Mouse (Mus musculus): ENCODE data around the gene Kif23. TPM values are rescaled to one million over a fixed set of nuclear protein-coding genes. Genes with fewer than 3 reads are reported as not detected.

The Kif23 gene
- polyA plus RNA-seq, 1 experiment = not detected

DNA sequence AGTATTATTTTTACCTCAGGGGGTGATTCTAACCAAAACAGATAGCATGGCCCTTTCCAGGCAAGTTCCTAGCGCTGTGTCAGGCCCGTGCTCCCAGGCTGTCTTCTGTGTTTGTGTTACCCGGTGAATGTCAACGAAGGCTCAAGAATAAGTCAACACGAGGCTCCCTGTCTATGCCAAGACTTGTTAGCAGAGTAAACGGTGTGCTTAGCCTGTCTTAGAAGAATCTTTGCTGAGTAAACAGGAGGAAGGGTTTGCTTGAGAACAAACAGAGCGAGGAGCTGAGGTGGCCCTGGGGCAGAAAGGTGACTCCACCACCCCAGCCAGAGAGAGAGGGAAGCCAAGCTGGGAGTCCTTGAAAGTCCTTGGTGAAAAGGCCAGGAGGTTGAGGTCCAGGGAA lies 42.4 kb downstream of the Kif23 start:
- TF ChIP-seq POLR2A (IDR thresholded peaks at IDR 0.05; ENCODE audit: insufficient read depth, low read depth, low read length) = no peak
- TF ChIP-seq CTCF (IDR thresholded peaks at IDR 0.05; ENCODE audit: insufficient read depth, low read depth, low read length) = no peak

GRCm38 (mm10) chr9:61902445-61902844 lies 44.1 kb downstream of the Kif23 start:
- H3K27ac ChIP-seq (ENCODE audit: insufficient read depth, low read depth, low read length) = no peak overlapping the region
- WGBS = 35% methylated on average over 9 of the region's 9 CpGs
- TF ChIP-seq POLR2A (IDR thresholded peaks at IDR 0.05; ENCODE audit: insufficient read depth, low read depth, low read length) (no peak), CTCF (IDR thresholded peaks at IDR 0.05; ENCODE audit: insufficient read depth, low read depth, low read length) (no peak)

More for the DNA sequence above, 42.4 kb downstream of the Kif23 start:
- WGBS = 71% methylated on average over 7 of the region's 7 CpGs
- Histone ChIP-seq H3K27ac (ENCODE audit: insufficient read depth, low read depth, low read length) (no peak overlapping the region), H3K4me3 (ENCODE audit: insufficient read depth, low read depth, low read length) (no peak overlapping the region), H3K4me1 (ENCODE audit: control insufficient read depth, insufficient read depth, low read length) (peaks cover 13% of the 10 kb centered on the region)

GRCm38 (mm10) chr9:61901574-61901973 lies 45.0 kb downstream of the Kif23 start:
- TF ChIP-seq POLR2A (IDR thresholded peaks at IDR 0.05; ENCODE audit: insufficient read depth, low read depth, low read length) = no peak
- TF ChIP-seq CTCF (IDR thresholded peaks at IDR 0.05; ENCODE audit: insufficient read depth, low read depth, low read length) = no peak
- peaks cover 13% of the 10 kb centered on the region for H3K4me1 ChIP-seq (ENCODE audit: control insufficient read depth, insufficient read depth, low read length)
- H3K4me3 ChIP-seq (ENCODE audit: insufficient read depth, low read depth, low read length) = no peak overlapping the region
- no peak overlapping the region for H3K27ac ChIP-seq (ENCODE audit: insufficient read depth, low read depth, low read length)
- 89% methylated on average over 4 of the region's 4 CpGs for WGBS

More at GRCm38 (mm10) chr9:61902445-61902844, 44.1 kb downstream of the Kif23 start:
- no peak overlapping the region for H3K4me3 ChIP-seq (ENCODE audit: insufficient read depth, low read depth, low read length)
- peaks cover 13% of the 10 kb centered on the region for H3K4me1 ChIP-seq (ENCODE audit: control insufficient read depth, insufficient read depth, low read length)

GRCm38 (mm10) chr9:61899804-61900203 lies 46.8 kb downstream of the Kif23 start:
- H3K4me1 ChIP-seq (ENCODE audit: control insufficient read depth, insufficient read depth, low read length) = peaks cover 13% of the 10 kb centered on the region
- H3K4me3 ChIP-seq (ENCODE audit: insufficient read depth, low read depth, low read length) = no peak overlapping the region
- H3K27ac ChIP-seq (ENCODE audit: insufficient read depth, low read depth, low read length) = no peak overlapping the region
- TF ChIP-seq POLR2A (IDR thresholded peaks at IDR 0.05; ENCODE audit: insufficient read depth, low read depth, low read length) = no peak
- peak; percentile 81; the same call in 1 of the 2 replicates for TF ChIP-seq CTCF (IDR thresholded peaks at IDR 0.05; ENCODE audit: insufficient read depth, low read depth, low read length)
- WGBS = 10% methylated on average over 16 of the region's 16 CpGs

DNA sequence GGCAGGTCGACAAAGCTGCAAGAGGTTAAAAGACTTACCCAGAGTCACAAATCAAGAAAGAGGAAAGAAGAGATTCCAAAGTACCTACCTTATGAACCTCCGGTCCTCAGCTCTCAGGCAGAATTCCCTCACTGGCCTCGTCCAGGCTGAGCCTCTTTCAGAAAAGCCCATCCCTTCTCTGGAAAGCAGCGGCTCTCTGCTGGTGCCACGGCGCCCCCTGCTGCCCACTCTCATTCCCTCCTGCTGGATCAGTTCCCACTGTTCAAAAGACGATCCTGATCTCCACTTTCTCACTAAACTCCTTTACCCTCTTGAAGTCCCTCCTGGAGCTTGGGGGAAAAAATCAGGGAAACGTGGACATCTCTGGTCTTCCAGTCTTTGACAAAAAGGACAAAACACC lies 48.2 kb downstream of the Kif23 start:
- Histone ChIP-seq H3K27ac (ENCODE audit: insufficient read depth, low read depth, low read length) (no peak overlapping the region), H3K4me1 (ENCODE audit: control insufficient read depth, insufficient read depth, low read length) (peaks cover 13% of the 10 kb centered on the region), H3K4me3 (ENCODE audit: insufficient read depth, low read depth, low read length) (no peak overlapping the region)
- TF ChIP-seq CTCF (IDR thresholded peaks at IDR 0.05; ENCODE audit: insufficient read depth, low read depth, low read length) (peak; percentile 86), POLR2A (IDR thresholded peaks at IDR 0.05; ENCODE audit: insufficient read depth, low read depth, low read length) (no peak)
- WGBS = under 1% methylated on average over 7 of the region's 8 CpGs

- Histone ChIP-seq H3K4me1 (ENCODE audit: control insufficient read depth, insufficient read depth, low read length) (peaks cover 4% of the 10 kb centered on the region; the same call in 1 of the 2 replicates), H3K4me3 (ENCODE audit: insufficient read depth, low read depth, low read length) (no peak overlapping the region), H3K27ac (ENCODE audit: insufficient read depth, low read depth, low read length) (no peak overlapping the region)
- 87% methylated on average over 8 of the region's 8 CpGs for WGBS
- no peak for TF ChIP-seq CTCF (IDR thresholded peaks at IDR 0.05; ENCODE audit: insufficient read depth, low read depth, low read length)
- TF ChIP-seq POLR2A (IDR thresholded peaks at IDR 0.05; ENCODE audit: insufficient read depth, low read depth, low read length) = no peak
These were observed 51.6 kb downstream of the Kif23 start for GRCm38 (mm10) chr9:61895014-61895413.

DNA sequence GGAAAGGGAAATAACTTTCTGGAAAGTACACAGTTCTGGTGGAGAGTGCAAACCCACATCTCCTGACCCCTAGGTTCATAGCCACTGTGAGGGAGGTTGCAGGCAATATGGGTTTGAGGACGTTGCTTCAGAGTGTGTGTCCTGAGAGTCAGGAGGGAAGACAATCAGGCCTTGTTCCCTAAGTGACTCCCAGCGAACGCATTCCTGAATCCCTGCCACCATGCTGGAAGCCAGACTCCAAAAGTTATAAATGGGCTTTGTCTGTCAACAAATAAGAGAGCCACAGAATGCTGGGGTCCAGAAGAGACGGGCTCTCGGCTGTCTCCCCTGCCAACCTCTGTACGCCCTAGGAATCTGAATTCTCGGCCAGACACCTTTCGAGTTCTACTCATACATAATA lies 56.7 kb downstream of the Kif23 start:
- WGBS = 69% methylated on average over 8 of the region's 8 CpGs

DNA sequence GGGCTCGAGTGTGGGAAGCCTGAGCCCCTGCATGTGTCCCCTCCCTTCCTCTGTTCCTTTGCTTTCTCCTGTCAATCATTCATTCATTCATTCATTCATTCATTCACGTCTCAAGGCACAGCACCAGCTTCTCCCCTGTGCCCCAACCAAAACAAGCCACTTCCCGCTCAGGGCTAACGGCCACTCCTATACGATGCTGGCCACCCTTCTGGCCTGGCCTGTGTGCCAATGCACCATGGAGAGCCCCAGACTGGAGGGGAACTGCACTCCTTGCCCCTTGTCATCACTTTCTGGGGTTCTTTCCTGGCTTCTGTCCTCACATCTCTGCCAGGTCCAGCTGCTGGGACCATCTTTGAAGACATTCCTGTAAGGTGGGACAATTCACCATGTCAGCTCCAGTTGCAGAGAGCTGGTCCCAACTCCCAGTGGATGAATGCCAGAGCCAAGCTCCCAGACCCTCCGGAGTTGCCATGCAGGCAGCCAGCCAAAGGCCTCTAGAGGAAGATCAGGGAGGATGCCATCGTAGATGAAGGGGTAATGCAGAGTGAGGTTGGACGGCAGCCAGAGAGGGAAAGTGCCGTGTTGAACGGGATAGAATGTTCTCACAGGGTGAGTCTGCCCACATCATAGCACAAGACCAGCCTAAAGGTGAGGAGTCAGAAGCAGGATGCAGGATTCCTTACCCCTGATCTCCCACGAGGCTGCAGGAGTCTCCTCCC lies 58.8 kb downstream of the Kif23 start:
- Histone ChIP-seq H3K27ac (ENCODE audit: insufficient read depth, low read depth, low read length) (no peak overlapping the region), H3K4me1 (ENCODE audit: control insufficient read depth, insufficient read depth, low read length) (peaks cover 22% of the 10 kb centered on the region), H3K4me3 (ENCODE audit: insufficient read depth, low read depth, low read length) (no peak overlapping the region)
- TF ChIP-seq CTCF (IDR thresholded peaks at IDR 0.05; ENCODE audit: insufficient read depth, low read depth, low read length) (no peak), POLR2A (IDR thresholded peaks at IDR 0.05; ENCODE audit: insufficient read depth, low read depth, low read length) (no peak)
- 45% methylated on average over 11 of the region's 11 CpGs for WGBS

More for the DNA sequence above, 56.7 kb downstream of the Kif23 start:
- Histone ChIP-seq H3K4me1 (ENCODE audit: control insufficient read depth, insufficient read depth, low read length) (peaks cover 13% of the 10 kb centered on the region), H3K4me3 (ENCODE audit: insufficient read depth, low read depth, low read length) (no peak overlapping the region), H3K27ac (ENCODE audit: insufficient read depth, low read depth, low read length) (no peak overlapping the region)
- TF ChIP-seq POLR2A (IDR thresholded peaks at IDR 0.05; ENCODE audit: insufficient read depth, low read depth, low read length) = no peak
- no peak for TF ChIP-seq CTCF (IDR thresholded peaks at IDR 0.05; ENCODE audit: insufficient read depth, low read depth, low read length)

DNA sequence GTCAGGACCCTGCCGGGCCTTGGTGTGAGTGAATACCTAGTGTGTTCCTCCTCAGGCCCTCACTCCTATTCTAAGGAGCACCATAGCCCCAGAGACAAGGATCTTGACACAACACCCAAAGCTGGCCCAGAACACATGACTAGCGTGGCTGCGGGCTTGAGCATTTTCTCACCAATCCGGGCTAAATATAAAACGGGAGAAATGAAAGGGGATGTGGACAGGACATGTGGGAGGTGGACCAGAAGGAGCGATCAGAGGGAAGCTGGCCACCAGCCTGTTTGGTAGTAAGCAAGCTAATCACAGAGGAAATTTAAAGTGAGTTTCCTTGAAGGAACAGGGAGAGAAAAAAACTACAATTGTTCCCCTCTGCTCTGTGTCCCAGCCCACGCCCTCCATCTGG lies 60.6 kb downstream of the Kif23 start:
- no peak for TF ChIP-seq POLR2A (IDR thresholded peaks at IDR 0.05; ENCODE audit: insufficient read depth, low read depth, low read length)
- no peak for TF ChIP-seq CTCF (IDR thresholded peaks at IDR 0.05; ENCODE audit: insufficient read depth, low read depth, low read length)
- no peak overlapping the region for H3K4me3 ChIP-seq (ENCODE audit: insufficient read depth, low read depth, low read length)
- 85% methylated on average over 7 of the region's 7 CpGs for WGBS

More for the DNA sequence above, 60.6 kb downstream of the Kif23 start:
- no peak overlapping the region for H3K27ac ChIP-seq (ENCODE audit: insufficient read depth, low read depth, low read length)
- peaks cover 22% of the 10 kb centered on the region for H3K4me1 ChIP-seq (ENCODE audit: control insufficient read depth, insufficient read depth, low read length)
